Mouse (Mus musculus): ENCODE data around the gene Taar7f.

DNA sequence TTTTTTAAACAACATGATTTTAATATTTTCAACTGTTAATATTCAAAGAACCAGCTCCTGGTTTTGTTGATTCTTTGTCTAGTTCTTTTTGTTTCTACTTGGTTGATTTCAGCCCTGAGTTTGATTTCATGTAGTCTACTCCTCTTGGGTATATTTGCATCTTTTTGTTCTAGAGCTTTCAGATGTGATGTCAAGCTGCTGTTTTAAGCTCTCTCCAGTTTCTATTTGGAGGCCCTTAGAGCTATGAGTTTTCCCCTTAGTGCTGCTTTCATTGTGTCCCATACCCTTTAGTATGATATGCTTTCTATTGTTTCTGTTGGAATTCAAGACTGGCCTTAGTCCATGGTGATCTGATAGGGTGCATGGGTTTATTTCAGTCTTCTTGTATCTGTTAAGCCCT lies 18.0 kb upstream of the Taar7f start:
- no peak for TF ChIP-seq CTCF (IDR thresholded peaks at IDR 0.05; ENCODE audit: insufficient read depth, low read depth, low read length)
- TF ChIP-seq POLR2A (IDR thresholded peaks at IDR 0.05; ENCODE audit: insufficient read depth, low read depth, low read length), result no peak

Measured in olfactory bulb, adult 2 months (tissue).